Mouse (Mus musculus) left cerebral cortex, adult 2 months (tissue): ENCODE results near the gene Prnd. TPM values are rescaled to one million over a fixed set of nuclear protein-coding genes. Genes with fewer than 3 reads are reported as not detected.

Experiments
- DNase-seq, 2 experiments: peaks; one replicate each; pipeline ENCODE4 v3.0.0; 2021 to 2022; ENCODE audit warnings: low spot score in 2 of 2, mixed read lengths in 1 of 2; ENCODE audit errors: extremely low spot score in 1 of 2
- H3K27ac ChIP-seq: fragments of 200-600 bp; 2 replicates; pipeline ENCODE4 v1.8.1; 2022
- H3K4me3 ChIP-seq: fragments of 200-600 bp; 2 replicates; pipeline ENCODE4 v1.8.1; 2022
- CTCF ChIP-seq: fragments of 200-600 bp; IDR thresholded peaks from 2 replicates; pipeline ENCODE4 v1.8.1; 2022; ENCODE audit warnings: antibody characterized with exemption, mild to moderate bottlenecking, moderate library complexity
- intact Hi-C: fragments of 180-260 bp; cut with DNase I; formaldehyde crosslinking; loops from one replicate; pipeline ENCODE4 v1.15.1; 2025
- total RNA-seq, 2 experiments: library from RNA; stranded (reverse); gene quantifications; 2 replicates each; pipeline ENCODE4 v1.2.3; 2021

The Prnd gene
- total RNA-seq, 2 experiments from 2014 or later = 0.14 TPM; not detected in 1

DNA sequence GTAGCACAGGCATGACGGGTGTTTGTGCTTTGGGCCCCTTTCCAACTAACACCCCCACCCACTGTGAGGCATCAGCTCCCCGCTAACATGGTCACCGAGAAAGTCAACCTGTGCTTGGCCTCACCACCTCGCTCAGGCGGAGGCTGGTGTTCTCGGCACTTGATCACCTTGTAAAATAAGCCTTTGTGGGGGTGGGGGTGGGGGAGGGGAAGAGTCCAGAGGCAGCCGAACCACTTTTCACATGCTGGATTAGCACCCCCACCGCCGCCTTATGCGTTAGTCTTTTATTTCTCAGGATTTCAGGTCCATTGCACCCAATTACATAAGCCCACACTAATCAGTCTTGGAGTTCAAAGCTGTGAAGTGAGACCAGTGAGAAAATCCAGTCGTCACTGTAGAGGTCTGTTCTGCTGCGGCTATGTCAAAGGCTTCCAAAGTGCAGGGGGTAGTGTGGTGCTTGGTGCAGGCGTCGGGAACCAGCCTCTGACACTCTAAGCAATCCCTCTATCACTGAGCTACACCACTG, 43.0 kb downstream of the Prnd start:
- Histone ChIP-seq H3K27ac (no peak overlapping the region; the same call in 1 of the 2 replicates), H3K4me3 (no peak overlapping the region)
- TF ChIP-seq CTCF = no peak
- no peak for DNase-seq
- intact Hi-C loops = no loop called here

GRCm38 (mm10) chr2:131994971-131995370, 44.3 kb downstream of the Prnd start:
- DNase-seq = no peak
- intact Hi-C loops = no loop called here
- Histone ChIP-seq H3K27ac (peak overlapping the region; percentile 69), H3K4me3 (no peak overlapping the region)
- no peak for TF ChIP-seq CTCF

DNA sequence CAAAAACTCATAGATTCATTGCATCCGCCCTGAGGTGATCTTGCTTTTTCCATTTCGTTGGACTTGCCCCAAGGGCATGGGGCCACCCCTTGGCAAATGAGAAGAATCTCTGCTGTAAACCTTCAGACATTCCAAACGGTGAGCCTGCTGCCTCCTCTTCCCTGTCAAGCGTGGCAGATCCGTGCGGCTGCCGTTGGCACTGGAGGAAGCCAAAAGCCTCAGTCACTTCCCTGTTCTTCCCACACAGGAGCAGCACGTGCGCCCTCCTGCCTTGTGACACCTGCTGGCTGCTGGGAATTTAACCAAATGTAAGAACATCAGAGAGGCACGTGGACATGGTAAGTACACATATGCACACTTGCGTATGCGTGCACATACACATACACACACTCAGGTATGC, 45.1 kb downstream of the Prnd start:
- no peak overlapping the region for H3K4me3 ChIP-seq
- peak overlapping the region; percentile 69 for H3K27ac ChIP-seq
- peak; percentile 36 to 48 for DNase-seq
- TF ChIP-seq CTCF = no peak
- intact Hi-C loops = no loop called here

DNA sequence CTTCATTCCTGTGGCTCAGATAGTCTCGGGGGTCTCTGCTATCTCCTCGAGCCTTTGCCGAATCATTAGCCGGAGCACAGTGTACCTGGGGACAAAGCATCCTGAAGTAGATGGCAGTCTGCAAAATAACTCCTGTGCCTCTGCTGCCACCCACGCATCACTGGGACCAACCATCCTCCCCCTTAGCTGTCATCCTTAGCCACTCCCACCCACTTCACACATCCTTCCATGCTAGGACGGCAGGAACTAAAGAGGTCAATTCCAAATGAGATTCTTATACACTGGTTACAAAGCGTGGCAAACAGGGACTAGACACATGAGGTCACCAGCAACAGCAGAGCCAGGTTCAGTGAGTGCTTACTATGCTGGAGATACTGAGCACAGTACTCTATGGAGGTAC, 45.7 kb downstream of the Prnd start:
- Histone ChIP-seq H3K4me3 (no peak overlapping the region), H3K27ac (peak overlapping the region; percentile 69)
- intact Hi-C loops = no loop called here
- DNase-seq = peak in 1 of 2 experiments; percentile 36
- TF ChIP-seq CTCF = no peak

- Histone ChIP-seq H3K27ac (peak overlapping the region; percentile 69), H3K4me3 (no peak overlapping the region)
- TF ChIP-seq CTCF = no peak
- intact Hi-C loops = no loop called here
- no peak for DNase-seq
These were observed 46.7 kb downstream of the Prnd start for GRCm38 (mm10) chr2:131997356-131997755.

- intact Hi-C loops = no loop called here
- no peak overlapping the region for H3K27ac ChIP-seq
- no peak for TF ChIP-seq CTCF
- H3K4me3 ChIP-seq = no peak overlapping the region
- no peak for DNase-seq
These were observed 51.2 kb downstream of the Prnd start for GRCm38 (mm10) chr2:132001696-132002334.

- Histone ChIP-seq H3K4me3 (no peak overlapping the region), H3K27ac (no peak overlapping the region)
- DNase-seq = no peak
- no peak for TF ChIP-seq CTCF
- intact Hi-C loops = no loop called here
These were observed 53.3 kb downstream of the Prnd start for GRCm38 (mm10) chr2:132003916-132004315.

- intact Hi-C loops = no loop called here
- Histone ChIP-seq H3K4me3 (no peak overlapping the region), H3K27ac (no peak overlapping the region)
- no peak for TF ChIP-seq CTCF
- DNase-seq = no peak
These were observed 54.0 kb downstream of the Prnd start for GRCm38 (mm10) chr2:132004495-132005136.

DNA sequence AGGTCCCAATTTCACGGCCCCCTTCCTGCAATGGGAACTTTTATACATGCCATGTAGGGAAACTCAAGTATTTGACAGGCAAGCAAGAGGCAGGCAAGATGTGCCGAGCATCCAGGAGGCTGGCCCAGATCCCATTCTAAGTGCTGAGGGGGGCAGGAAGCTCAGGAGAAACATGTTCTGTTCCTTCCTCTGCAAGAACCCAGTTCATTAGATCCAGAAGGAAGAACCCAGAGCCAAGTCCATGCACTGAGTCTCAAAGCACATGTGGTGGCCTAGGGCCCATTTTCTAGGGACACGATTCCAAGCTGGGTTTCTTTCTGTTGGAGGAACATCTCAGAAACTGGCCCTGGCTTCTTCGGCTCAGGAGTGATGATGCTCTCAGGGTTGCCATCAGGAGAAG, 54.8 kb downstream of the Prnd start:
- intact Hi-C loops = no loop called here
- no peak for DNase-seq
- Histone ChIP-seq H3K4me3 (no peak overlapping the region), H3K27ac (no peak overlapping the region; the same call in 1 of the 2 replicates)
- TF ChIP-seq CTCF = no peak

Other genes with a start within 250 kb of the Prnd start
- under 1 TPM; 0.09 to 0.19 TPM for gene Erv3, start 91.1 kb upstream of the Prnd start, total RNA-seq
- 100 to 1,000 TPM; 748 to 772 TPM for gene Prnp, start 40.9 kb upstream of the Prnd start, total RNA-seq
- under 1 TPM in 1 of 2 experiments, not detected in 1; 0.20 TPM for gene Prn, start 40.9 kb upstream of the Prnd start, total RNA-seq
- gene Rassf2, start 79.4 kb downstream of the Prnd start, total RNA-seq = 10 to 100 TPM; 39.2 to 41.2 TPM
- 100 to 1,000 TPM; 142 to 162 TPM for gene Slc23a2, start 194.2 kb downstream of the Prnd start, total RNA-seq